8 mouse cellular contexts compared by ENCODE assay signal in genomic region chr4:63181556-63181955, GRCm38 (mm10). TPM values are rescaled to one million over a fixed set of nuclear protein-coding genes. Genes with fewer than 3 reads are reported as not detected.
DNase-seq lines count a peak whose midpoint lies in the region; ATAC-seq and TF ChIP-seq lines count a peak whose summit lies in the region.
"Had no signal": no experiment of that assay in that cellular context is flagged by ENCODE, and none has a peak within 500 bp of the region (broad histone marks: within the 10 kb centered on the region; RNA-seq: fewer than 3 reads in every experiment).

No protein-coding gene starts in this region.

- no peak for TF ChIP-seq POLR2A in small intestine, adult 2 months (IDR thresholded peaks at IDR 0.05; ENCODE audit: low read depth, low read length)

- no peaks in the 10 kb centered on the region for H3K36me3 ChIP-seq in intestine, embryonic 16.5 days (ENCODE audit: control insufficient read depth, insufficient read depth, low read length)
- H3K36me3 ChIP-seq in midbrain, embryonic 10.5 days: no peaks in the 10 kb centered on the region
- no peaks in the 10 kb centered on the region for H3K36me3 ChIP-seq in small intestine, adult 2 months (ENCODE audit: control insufficient read depth, insufficient read depth, low read length)

- H3K27me3 ChIP-seq in intestine, embryonic 16.5 days (replicated peaks; ENCODE audit: control insufficient read depth, insufficient read depth, low read length): no peaks in the 10 kb centered on the region
- peaks cover 7% of the 10 kb centered on the region; the same call in 1 of the 2 replicates for H3K27me3 ChIP-seq in midbrain, embryonic 10.5 days (ENCODE audit: low read depth, poor library complexity, severe bottlenecking)
- no peaks in the 10 kb centered on the region for H3K27me3 ChIP-seq in small intestine, adult 2 months (ENCODE audit: control insufficient read depth, insufficient read depth, low read length)

- H3K9ac ChIP-seq in intestine, embryonic 16.5 days (ENCODE audit: low read depth, low read length): no peak overlapping the region

- H3K4me1 ChIP-seq in intestine, embryonic 16.5 days (ENCODE audit: control insufficient read depth, insufficient read depth, low read length): peaks cover 8% of the 10 kb centered on the region
- H3K4me1 ChIP-seq in midbrain, embryonic 10.5 days: peaks cover 6% of the 10 kb centered on the region
- no peaks in the 10 kb centered on the region; the same call in 1 of the 2 replicates for H3K4me1 ChIP-seq in small intestine, adult 2 months (ENCODE audit: control insufficient read depth, insufficient read depth, insufficient read length, low read length)

- no peak overlapping the region for H3K4me3 ChIP-seq in intestine, embryonic 16.5 days (ENCODE audit: low read length)
- H3K4me3 ChIP-seq in midbrain, embryonic 10.5 days: no peak overlapping the region
- no peak overlapping the region for H3K4me3 ChIP-seq in small intestine, adult 2 months (ENCODE audit: low read depth, low read length)

- no peak overlapping the region for H3K27ac ChIP-seq in intestine, embryonic 16.5 days (ENCODE audit: low read length)
- H3K27ac ChIP-seq in midbrain, embryonic 10.5 days (replicated peaks): no peak overlapping the region
- no peak overlapping the region for H3K27ac ChIP-seq in small intestine, adult 2 months (ENCODE audit: insufficient read depth, low read depth, low read length)

- ATAC-seq in intestine, embryonic 16.5 days: peak; percentile 77

- peak; percentile 52; the same call in 1 of the 2 replicates for TF ChIP-seq CTCF in small intestine, adult 2 months (IDR thresholded peaks at IDR 0.05; ENCODE audit: extremely low read depth, insufficient read length, insufficient replicate concordance, low read depth, low read length)

- H3K4me2 ChIP-seq in intestine, embryonic 16.5 days (ENCODE audit: low read depth, low read length): no peak overlapping the region

- DNase-seq in adrenal gland, postnatal 10 days: peak; percentile 74
- peak; percentile 90 to 91 for DNase-seq in cerebellum, postnatal 10 days
- peak; percentile 35 to 48 for DNase-seq in frontal cortex, postnatal 14 days (ENCODE audit: low spot score in 2 of 2)
- DNase-seq in left cerebral cortex, postnatal 36 days (ENCODE audit: low spot score in 2 of 2): peak; percentile 52
- DNase-seq in midbrain, embryonic 10.5 days (ENCODE audit: low spot score): peak; percentile 61

- 5% methylated on average over 5 of the region's 5 CpGs for WGBS in intestine, embryonic 16.5 days
- WGBS in midbrain, embryonic 10.5 days: 8% methylated on average over 5 of the region's 5 CpGs
- WGBS in small intestine, adult 2 months: 6% methylated on average over 5 of the region's 5 CpGs

- intact Hi-C loops in left cerebral cortex, postnatal 36 days (cut with DNase I): loop anchor here (1.0 kb wide), 1 partner anchor 138 kb away; no protein-coding TSS in a partner anchor

- no peaks in the 10 kb centered on the region for H3K9me3 ChIP-seq in intestine, embryonic 16.5 days (ENCODE audit: control insufficient read depth, low read length)
- H3K9me3 ChIP-seq in midbrain, embryonic 10.5 days (replicated peaks): no peaks in the 10 kb centered on the region

RNA-seq across cellular contexts. Expression of gene Kif12, which starts 9.6 kb away (rescaled TPM):
- under 1 TPM in 1 of 2 experiments, not detected in 1; 0.45 TPM for total RNA-seq in adrenal gland, postnatal 10 days (2021)
- polyA plus RNA-seq in intestine, embryonic 16.5 days (2015; fragmentation: Nextera tagmentation; extraction: Ambion mirVana): 98.5 and 102 TPM in 2 replicates
- total RNA-seq in left cerebral cortex, postnatal 36 days (2021): not detected
- not detected in 2 replicates for polyA plus RNA-seq in midbrain, embryonic 10.5 days (2016; fragmentation: Nextera tagmentation; extraction: Ambion mirVana)
- 3.7 and 3.8 TPM in 2 replicates for polyA plus RNA-seq in small intestine, adult 2 months (2012; rRNA removed)

RNA-seq across cellular contexts. Expression of gene Ambp, which starts 27.0 kb away (rescaled TPM):
- total RNA-seq in adrenal gland, postnatal 10 days (2021): 100 to 1,000 TPM; 247 to 625 TPM
- polyA plus RNA-seq in intestine, embryonic 16.5 days (2015; fragmentation: Nextera tagmentation; extraction: Ambion mirVana): 29.0 and 54.2 TPM in 2 replicates
- total RNA-seq in left cerebral cortex, postnatal 36 days (2021): not detected
- not detected in 2 replicates for polyA plus RNA-seq in midbrain, embryonic 10.5 days (2016; fragmentation: Nextera tagmentation; extraction: Ambion mirVana)
- polyA plus RNA-seq in small intestine, adult 2 months (2012; rRNA removed): 1.4 and 4.2 TPM in 2 replicates
- polyA plus RNA-seq: heart, embryonic 14.5 days had no signal

RNA-seq across cellular contexts. Expression of gene Col27a1, which starts 32.2 kb away (rescaled TPM):
- total RNA-seq in adrenal gland, postnatal 10 days (2021): 10 to 100 TPM; 11.4 to 15.2 TPM
- 8.1 and 9.6 TPM in 2 replicates for polyA plus RNA-seq in intestine, embryonic 16.5 days (2015; fragmentation: Nextera tagmentation; extraction: Ambion mirVana)
- 1 to 10 TPM; 2.2 to 4.3 TPM for total RNA-seq in left cerebral cortex, postnatal 36 days (2021)
- 2.9 and 3.3 TPM in 2 replicates for polyA plus RNA-seq in midbrain, embryonic 10.5 days (2016; fragmentation: Nextera tagmentation; extraction: Ambion mirVana)
- polyA plus RNA-seq in small intestine, adult 2 months (2012; rRNA removed): 5.4 and 6.3 TPM in 2 replicates

Comparison
In these comparisons a context has a peak if more than half of its experiments do, and no peak if none do; other contexts are left out.
1. RNA of gene Kif12, which starts 9.6 kb away (polyA plus RNA-seq): 98.5 to 102 TPM in intestine, embryonic 16.5 days; 3.7 to 3.8 TPM in small intestine, adult 2 months and not detected in midbrain, embryonic 10.5 days; every median in the first group is over 10 times any median in the second.
2. Peak in every context shown above with its lines, with median percentiles within 50 percentile points of each other: DNase-seq.